Mouse (Mus musculus): Measurements from ENCODE around the gene B3galt6. TPM values are rescaled to one million over a fixed set of nuclear protein-coding genes. Genes with fewer than 3 reads are reported as not detected.

Gene B3galt6
- polyA plus RNA-seq, 1 experiment from 2014 or later, result 14.4 TPM

DNA sequence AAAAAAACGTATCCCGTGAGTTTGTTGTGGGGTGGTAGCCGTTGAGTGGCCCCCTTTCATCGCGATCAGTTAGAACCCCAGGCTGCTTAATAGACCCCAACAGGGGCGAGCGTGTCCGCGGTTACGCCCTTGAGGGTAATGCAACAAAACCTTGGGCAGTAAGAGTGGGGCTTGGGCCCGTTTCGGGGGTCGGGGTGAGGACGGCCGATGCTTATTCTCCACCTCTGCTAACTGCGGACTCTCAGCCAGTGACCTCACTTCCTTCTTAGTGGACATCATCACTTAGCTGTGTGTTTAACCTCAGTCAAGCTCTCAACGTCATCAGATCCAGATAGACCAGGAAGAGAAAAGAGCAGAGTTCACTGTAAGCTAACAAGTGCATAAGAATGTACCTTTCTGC is 48.2 kb downstream of the B3galt6 start:
- Histone ChIP-seq H3K27me3 (replicated peaks) (no peaks in the 10 kb centered on the region), H3K4me3 (replicated peaks) (peak overlapping the region; percentile 95), H3K36me3 (peaks cover 14% of the 10 kb centered on the region; the same call in 1 of the 2 replicates), H3K4me1 (peaks cover 15% of the 10 kb centered on the region), H3K9me3 (no peaks in the 10 kb centered on the region), H3K4me2 (peak overlapping the region; percentile 71), H3K27ac (peak overlapping the region; percentile 49; the same call in 1 of the 2 replicates), H3K9ac (peak overlapping the region; percentile 82)
- WGBS, result 0% methylated on average over 17 of the region's 17 CpGs
- ATAC-seq (ENCODE audit: insufficient read depth, low FRiP score, low read depth), result no peak

DNA sequence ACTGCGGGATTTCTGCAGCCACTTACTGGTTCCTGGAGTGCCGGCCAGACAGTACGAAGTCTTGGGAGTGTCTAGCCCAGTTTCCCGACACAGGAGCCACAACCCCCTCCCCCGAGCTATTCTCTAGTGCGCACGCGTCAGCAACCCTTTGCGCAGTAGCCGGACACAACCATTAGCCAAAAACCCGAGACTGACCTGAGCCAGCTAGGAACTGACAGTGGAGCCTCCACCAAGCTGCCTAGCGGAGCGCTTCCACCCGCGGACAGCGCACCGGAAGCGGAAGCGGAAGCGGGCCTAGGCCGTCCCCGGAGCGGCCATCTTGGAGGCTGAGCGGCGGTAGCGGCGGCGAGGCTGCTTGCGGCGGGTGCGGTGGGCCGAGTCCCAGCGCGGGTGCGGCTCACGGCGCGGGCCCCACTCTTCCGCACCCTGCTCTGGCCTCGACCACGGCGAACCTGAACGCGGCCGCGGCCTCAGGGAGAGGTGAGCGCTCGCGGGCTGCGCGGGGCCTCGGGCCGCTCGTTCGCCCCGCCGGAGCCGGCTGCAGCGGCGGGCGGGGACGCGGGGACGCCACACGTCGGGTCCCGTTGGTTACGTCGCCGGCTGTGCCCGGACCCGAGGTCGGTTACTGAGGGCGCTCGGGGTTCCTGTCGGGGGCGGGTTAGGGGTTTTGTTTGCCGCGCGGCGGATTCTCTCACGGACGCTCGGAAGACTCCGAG is 48.8 kb downstream of the B3galt6 start, which contains the start of gene Ube2j2:
Gene Ube2j2 (plus strand): TSS at position 298 of the 716 bp plus-strand sequence.
- ATAC-seq (ENCODE audit: insufficient read depth, low FRiP score, low read depth), result peak; percentile 98
- WGBS, result under 1% methylated on average over 85 of the region's 85 CpGs
- Histone ChIP-seq H3K27me3 (replicated peaks) (no peaks in the 10 kb centered on the region), H3K4me3 (replicated peaks) (peak within 1 kb of the TSS; percentile 95), H3K4me2 (peak within 1 kb of the TSS; percentile 88), H3K4me1 (peaks cover 15% of the 10 kb centered on the region), H3K9me3 (no peaks in the 10 kb centered on the region), H3K9ac (peak within 1 kb of the TSS; percentile 82), H3K36me3 (peaks cover 10% of the 10 kb centered on the region; the same call in 1 of the 2 replicates), H3K27ac (peak within 1 kb of the TSS; percentile 87)

DNA sequence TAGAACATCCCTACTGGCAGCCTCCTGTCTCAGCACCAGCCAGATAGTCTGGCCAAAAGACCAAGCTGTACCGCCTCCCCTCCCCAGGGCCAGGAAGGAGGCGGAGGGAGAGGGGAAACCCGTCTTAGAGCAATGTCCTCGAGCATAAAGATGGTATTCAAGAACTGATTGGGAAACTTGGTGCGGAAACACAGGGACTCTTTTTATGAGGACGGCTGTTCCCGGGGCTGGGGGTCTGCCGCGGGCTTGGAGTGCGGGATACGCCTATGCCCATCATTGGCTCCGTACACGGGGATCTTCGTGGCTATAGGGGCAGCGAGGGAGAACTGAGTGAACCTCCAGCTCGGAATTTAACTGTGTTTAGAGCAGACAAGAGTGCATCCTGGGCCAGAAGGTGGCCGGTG is 49.4 kb downstream of the B3galt6 start:
- Histone ChIP-seq H3K36me3 (peaks cover 6% of the 10 kb centered on the region; the same call in 1 of the 2 replicates), H3K27me3 (replicated peaks) (no peaks in the 10 kb centered on the region)
- 1% methylated on average over 17 of the region's 17 CpGs for WGBS

More for the DNA sequence above, 49.4 kb downstream of the B3galt6 start:
- peak; percentile 8; the same call in 1 of the 2 replicates for ATAC-seq (ENCODE audit: insufficient read depth, low FRiP score, low read depth)
- Histone ChIP-seq H3K4me2 (peak overlapping the region; percentile 88), H3K9ac (peak overlapping the region; percentile 70), H3K27ac (peak overlapping the region; percentile 87), H3K4me1 (peaks cover 15% of the 10 kb centered on the region), H3K9me3 (no peaks in the 10 kb centered on the region), H3K4me3 (replicated peaks) (peak overlapping the region; percentile 95)

Other genes starting within 250 kb of the B3galt6 start
- gene Atad3a, start 231.6 kb downstream of the B3galt6 start, polyA plus RNA-seq (2015; fragmentation: Nextera tagmentation; extraction: Ambion mirVana), result 110 and 114 TPM in 2 replicates
- gene Vwa1, start 218.0 kb downstream of the B3galt6 start, polyA plus RNA-seq (2015; fragmentation: Nextera tagmentation; extraction: Ambion mirVana), result 27.6 and 28.2 TPM in 2 replicates
- gene Tmem88b, start 206.8 kb downstream of the B3galt6 start, polyA plus RNA-seq (2015; fragmentation: Nextera tagmentation; extraction: Ambion mirVana), result 0.55 and 0.89 TPM in 2 replicates
- gene Ankrd65, start 202.2 kb downstream of the B3galt6 start, polyA plus RNA-seq (2015; fragmentation: Nextera tagmentation; extraction: Ambion mirVana), result 0.22 TPM in 1 of 2 replicates, not detected in the other
- gene Mrpl20, start 189.8 kb downstream of the B3galt6 start, polyA plus RNA-seq (2015; fragmentation: Nextera tagmentation; extraction: Ambion mirVana), result 195 and 219 TPM in 2 replicates
- 166 and 167 TPM in 2 replicates for gene Ccnl2, start 180.2 kb downstream of the B3galt6 start, polyA plus RNA-seq (2015; fragmentation: Nextera tagmentation; extraction: Ambion mirVana)
- gene Aurkaip1, start 161.4 kb downstream of the B3galt6 start, polyA plus RNA-seq (2015; fragmentation: Nextera tagmentation; extraction: Ambion mirVana), result 138 and 157 TPM in 2 replicates
- 110 and 121 TPM in 2 replicates for gene Mxra8, start 153.0 kb downstream of the B3galt6 start, polyA plus RNA-seq (2015; fragmentation: Nextera tagmentation; extraction: Ambion mirVana)
- 13.7 and 16.0 TPM in 2 replicates for gene Dvl1, start 145.2 kb downstream of the B3galt6 start, polyA plus RNA-seq (2015; fragmentation: Nextera tagmentation; extraction: Ambion mirVana)
- gene Tas1r3, start 129.3 kb downstream of the B3galt6 start, polyA plus RNA-seq (2015; fragmentation: Nextera tagmentation; extraction: Ambion mirVana), result 0.30 and 0.50 TPM in 2 replicates
- gene Cptp, start 123.2 kb downstream of the B3galt6 start, polyA plus RNA-seq (2015; fragmentation: Nextera tagmentation; extraction: Ambion mirVana), result 14.7 and 15.7 TPM in 2 replicates
- 59.7 and 60.7 TPM in 2 replicates for gene Ints11, start 123.1 kb downstream of the B3galt6 start, polyA plus RNA-seq (2015; fragmentation: Nextera tagmentation; extraction: Ambion mirVana)
- 51.2 and 51.9 TPM in 2 replicates for gene Pusl1, start 100.9 kb downstream of the B3galt6 start, polyA plus RNA-seq (2015; fragmentation: Nextera tagmentation; extraction: Ambion mirVana)
- gene Acap3, start 100.8 kb downstream of the B3galt6 start, polyA plus RNA-seq (2015; fragmentation: Nextera tagmentation; extraction: Ambion mirVana), result 17.0 and 17.5 TPM in 2 replicates
- gene Ube2j2, start 48.8 kb downstream of the B3galt6 start, polyA plus RNA-seq (2015; fragmentation: Nextera tagmentation; extraction: Ambion mirVana), result 100 and 102 TPM in 2 replicates
- gene C1qtnf12, start 30.3 kb downstream of the B3galt6 start, polyA plus RNA-seq (2015; fragmentation: Nextera tagmentation; extraction: Ambion mirVana), result 46.2 and 49.1 TPM in 2 replicates
- gene Sdf4, start 223 bp upstream of the B3galt6 start, polyA plus RNA-seq (2015; fragmentation: Nextera tagmentation; extraction: Ambion mirVana), result 154 and 168 TPM in 2 replicates
- gene Tnfrsf4, start 21.2 kb upstream of the B3galt6 start, polyA plus RNA-seq (2015; fragmentation: Nextera tagmentation; extraction: Ambion mirVana), result 0.64 and 1.1 TPM in 2 replicates
- gene Tnfrsf18, start 33.5 kb upstream of the B3galt6 start, polyA plus RNA-seq (2015; fragmentation: Nextera tagmentation; extraction: Ambion mirVana), result 2.3 and 2.5 TPM in 2 replicates
- 4.1 and 5.0 TPM in 2 replicates for gene Ttll10, start 66.8 kb upstream of the B3galt6 start, polyA plus RNA-seq (2015; fragmentation: Nextera tagmentation; extraction: Ambion mirVana)
- gene 9430015G10Rik, start 117.3 kb upstream of the B3galt6 start, polyA plus RNA-seq (2015; fragmentation: Nextera tagmentation; extraction: Ambion mirVana), result 27.3 and 29.9 TPM in 2 replicates
- 0.39 and 0.44 TPM in 2 replicates for gene Rnf223, start 137.9 kb upstream of the B3galt6 start, polyA plus RNA-seq (2015; fragmentation: Nextera tagmentation; extraction: Ambion mirVana)
- 61.7 and 67.8 TPM in 2 replicates for gene Agrn, start 204.8 kb upstream of the B3galt6 start, polyA plus RNA-seq (2015; fragmentation: Nextera tagmentation; extraction: Ambion mirVana)
- 3.2 and 4.8 TPM in 2 replicates for gene Isg15, start 208.2 kb upstream of the B3galt6 start, polyA plus RNA-seq (2015; fragmentation: Nextera tagmentation; extraction: Ambion mirVana)
- 3.0 TPM in 2 replicates for gene AW011738, start 210.7 kb upstream of the B3galt6 start, polyA plus RNA-seq (2015; fragmentation: Nextera tagmentation; extraction: Ambion mirVana)
- gene Perm1, start 223.2 kb upstream of the B3galt6 start, polyA plus RNA-seq (2015; fragmentation: Nextera tagmentation; extraction: Ambion mirVana), result 0.61 and 0.99 TPM in 2 replicates
- 20.0 and 22.1 TPM in 2 replicates for gene Plekhn1, start 242.2 kb upstream of the B3galt6 start, polyA plus RNA-seq (2015; fragmentation: Nextera tagmentation; extraction: Ambion mirVana)
- 72.0 and 75.3 TPM in 2 replicates for gene Noc2l, start 243.4 kb upstream of the B3galt6 start, polyA plus RNA-seq (2015; fragmentation: Nextera tagmentation; extraction: Ambion mirVana)

All from stomach, embryonic 15.5 days (tissue).